Mouse (Mus musculus) CH12.LX (cell line): Measurements from ENCODE around the gene Mrps15.
A peak's percentile ranks its signal among the peaks of the same experiment; 100 is the strongest.

Experiments
- CHD1 ChIP-seq: IDR thresholded peaks from 2 replicates; pipeline ENCODE4 v1.6.1; 2012; ENCODE audit warnings: low read depth, low read length, improper control_type of control experiment, inconsistent platforms
- CTCF ChIP-seq, 2 experiments: IDR thresholded peaks in 1 of 2; conservative IDR thresholded peaks in 1 of 2; 2 replicates each; pipeline ENCODE4 v1.5.1; 2011 to 2012; ENCODE audit warnings: low read depth in 2 of 2, low read length in 2 of 2, improper control_type of control experiment in 1 of 2, inconsistent platforms in 1 of 2, mild to moderate bottlenecking in 1 of 2, moderate library complexity in 1 of 2
- ELF1 ChIP-seq: IDR thresholded peaks from 2 replicates; pipeline ENCODE4 v1.6.1; 2014; ENCODE audit warnings: low read depth, mild to moderate bottlenecking, inconsistent platforms, low read length, improper control_type of control experiment
- JUN ChIP-seq: IDR thresholded peaks from 2 replicates; pipeline ENCODE4 v1.6.1; 2011; ENCODE audit warnings: low read depth, mild to moderate bottlenecking, low read length, improper control_type of control experiment, moderate library complexity; ENCODE audit not compliant: insufficient read depth
- SMC3 ChIP-seq: IDR thresholded peaks from 2 replicates; pipeline ENCODE4 v1.6.1; 2011; ENCODE audit warnings: low read depth, low read length, improper control_type of control experiment

DNA sequence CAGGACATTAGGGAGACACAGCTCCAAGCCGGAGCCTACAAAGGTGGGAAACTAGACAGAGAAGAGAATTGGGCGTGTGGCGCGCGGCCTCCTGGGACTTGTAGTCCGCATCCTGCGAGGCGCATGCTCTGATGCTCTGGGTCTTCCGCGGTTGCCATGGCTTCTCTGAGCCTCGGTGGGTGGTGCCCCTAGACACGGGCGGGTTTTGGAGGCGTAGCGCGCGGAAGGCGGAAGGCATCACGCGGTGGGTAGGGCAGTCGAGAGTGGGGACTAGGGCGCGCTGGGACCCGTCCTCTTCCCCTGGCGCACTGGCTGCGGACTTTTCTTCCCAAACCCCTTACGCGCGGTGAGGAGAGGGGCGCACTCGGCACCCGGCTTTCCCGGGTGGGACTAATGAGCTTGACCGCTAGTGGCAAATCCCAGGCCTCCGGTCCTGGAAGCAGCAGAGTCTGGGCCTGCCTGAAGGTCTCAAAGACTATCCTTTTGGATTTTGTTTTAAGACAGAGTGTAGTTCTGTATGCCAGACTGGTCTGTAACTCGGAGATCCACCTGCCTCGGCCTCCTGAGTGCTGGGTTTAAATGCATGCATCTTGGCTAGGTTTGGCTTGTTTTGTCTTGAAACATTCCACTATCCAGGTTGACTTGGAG lies 49.9 kb downstream of the Mrps15 start, which contains the start of gene Lsm10:
- TF ChIP-seq JUN: no peak
- TF ChIP-seq CTCF (conservative IDR thresholded peaks at IDR 0.05 in 1 of 2, IDR thresholded peaks at IDR 0.05 in 1 of 2; ENCODE audit: low read depth in 2 of 2, low read length in 2 of 2): no peak
- peak; percentile 91 for TF ChIP-seq ELF1
- no peak for TF ChIP-seq SMC3
- no peak for TF ChIP-seq CHD1
